Mouse (Mus musculus): ENCODE measurements around the gene Tcp11l2.

Gene Tcp11l2

DNA sequence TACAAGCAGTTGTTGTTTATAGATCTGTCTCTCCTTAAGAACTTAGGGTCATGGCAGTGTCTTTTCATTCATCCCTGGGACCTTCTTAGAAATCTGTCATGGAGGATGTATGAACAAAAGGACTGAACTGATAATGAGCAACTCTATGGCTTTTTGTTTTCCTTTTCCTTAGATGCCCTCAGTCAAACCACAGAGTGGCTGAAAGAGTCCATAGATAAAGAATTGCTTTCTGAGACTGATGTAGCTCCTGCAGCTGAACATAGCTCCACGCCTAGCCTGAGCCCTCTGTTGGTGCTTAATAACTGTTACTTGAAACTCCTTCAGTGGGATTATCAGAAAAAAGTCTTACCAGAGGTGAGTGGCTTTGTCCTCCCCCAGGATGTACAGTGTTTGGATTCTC lies 27.9 kb downstream of the Tcp11l2 start:
- DNase-seq: no peak

DNA sequence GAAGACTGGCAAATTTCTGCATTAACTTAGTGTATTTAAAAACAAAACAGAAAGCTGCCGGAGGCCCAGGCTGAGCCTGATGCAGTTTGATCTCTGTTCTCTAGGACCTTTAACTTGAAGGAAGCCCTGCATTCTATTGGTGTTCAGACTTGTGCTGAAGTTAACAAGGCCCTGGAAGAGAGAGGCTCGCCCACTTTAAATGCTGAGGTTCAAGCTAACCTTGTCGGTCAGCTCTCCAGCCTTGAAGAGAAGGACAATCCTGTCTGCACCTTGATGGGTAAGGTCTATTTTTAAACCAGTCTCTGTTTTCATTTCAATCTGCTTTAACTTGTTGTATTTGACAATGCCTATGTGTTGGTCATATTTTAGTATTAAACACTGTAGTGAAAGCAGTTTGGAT lies 31.9 kb downstream of the Tcp11l2 start:
- DNase-seq: no peak

DNA sequence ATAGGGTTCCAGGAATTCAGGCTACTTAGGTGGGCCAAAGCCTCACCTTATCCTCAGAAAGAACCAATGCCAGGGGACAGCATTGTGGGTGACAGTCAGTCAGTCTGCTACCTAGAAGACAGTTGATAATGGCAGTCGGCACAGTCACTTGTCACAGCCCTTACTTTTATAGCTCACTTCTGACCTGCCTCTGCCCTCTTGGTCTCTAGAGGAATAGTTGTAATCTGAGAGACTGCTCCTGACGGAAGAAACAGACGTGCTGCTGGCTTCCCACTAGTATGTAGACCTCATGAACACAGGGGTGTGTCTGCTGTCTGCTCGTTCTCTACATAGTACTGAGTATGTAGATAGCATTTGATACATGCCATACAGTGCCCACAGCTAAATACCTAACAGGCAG lies 33.9 kb downstream of the Tcp11l2 start:
- no peak for DNase-seq

DNA sequence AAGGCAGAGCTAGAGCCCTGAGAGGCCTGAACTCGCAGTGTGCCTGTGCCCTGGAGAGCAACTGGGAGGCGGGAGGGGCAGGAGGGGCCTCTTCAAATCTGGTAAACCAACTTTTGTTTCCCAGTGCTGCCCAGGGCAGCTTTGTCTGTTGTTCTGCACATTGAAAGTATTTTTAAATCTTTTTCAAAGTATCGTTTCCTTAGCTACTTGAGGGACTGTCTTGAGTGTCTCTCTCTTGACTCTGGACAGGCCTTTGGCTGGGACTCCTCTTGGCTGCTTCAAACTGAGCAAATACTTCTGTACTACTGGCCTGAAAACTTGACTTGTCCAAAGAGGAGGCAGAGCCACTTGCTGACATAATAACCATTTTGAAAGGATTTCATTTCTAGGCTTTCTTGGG lies 34.4 kb downstream of the Tcp11l2 start:
- DNase-seq: no peak

DNA sequence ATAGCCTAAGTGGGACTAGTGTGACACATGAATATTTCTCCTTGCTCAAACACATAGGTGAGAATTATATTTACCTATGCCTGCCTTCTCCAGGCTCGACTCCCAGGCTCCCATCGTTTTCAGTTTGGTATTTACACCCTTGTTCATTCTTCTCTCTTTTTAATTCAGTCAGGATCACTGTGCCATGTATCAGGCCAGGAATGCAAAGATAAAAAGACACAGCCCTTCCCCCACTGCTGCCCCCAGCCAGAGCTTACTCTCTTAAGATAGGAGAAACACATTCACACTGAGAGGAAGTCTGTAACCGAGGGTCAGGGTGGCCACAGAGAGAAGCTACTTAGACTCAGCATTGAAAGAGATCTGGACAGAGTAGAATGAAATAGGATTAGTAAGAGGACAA lies 35.2 kb downstream of the Tcp11l2 start:
- no peak for DNase-seq

DNA sequence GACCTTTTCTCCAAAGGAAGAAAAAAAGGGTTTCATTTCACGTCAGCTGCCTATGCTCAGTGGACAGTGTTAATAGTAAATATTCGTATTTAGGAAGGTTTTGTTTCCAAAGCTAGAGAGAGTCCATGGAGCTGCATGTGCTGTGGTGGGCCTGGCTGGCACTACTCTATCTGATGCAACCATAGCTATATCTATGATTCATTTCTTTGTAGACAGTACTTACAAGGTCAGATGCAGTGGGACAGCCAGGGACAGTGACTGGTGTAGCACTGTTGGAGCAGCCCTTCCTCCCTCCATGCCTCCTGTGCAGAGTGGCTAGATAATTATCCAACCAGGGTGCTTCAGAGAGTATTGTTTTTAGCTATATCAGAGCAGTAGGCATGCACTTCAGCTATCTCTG lies 35.9 kb downstream of the Tcp11l2 start:
- no peak for DNase-seq

DNA sequence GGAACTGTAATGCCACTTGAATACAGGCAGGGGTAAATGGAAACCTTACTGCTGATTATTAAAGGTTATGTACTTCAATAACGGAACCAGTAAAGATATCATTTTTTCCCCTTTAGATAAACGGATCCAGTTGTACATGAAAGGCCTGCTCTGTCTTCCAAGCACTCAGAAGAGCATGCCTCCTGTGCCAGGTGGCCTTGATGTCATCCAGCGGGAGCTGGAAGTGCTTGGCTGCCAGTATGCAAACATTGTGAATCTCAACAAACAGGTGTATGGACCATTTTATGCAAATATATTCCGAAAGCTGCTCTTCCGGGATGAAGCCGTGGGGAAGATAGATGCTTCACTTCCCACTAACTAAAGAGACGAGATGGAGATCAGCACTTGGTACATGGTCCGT lies 36.9 kb downstream of the Tcp11l2 start:
- DNase-seq: no peak

DNA sequence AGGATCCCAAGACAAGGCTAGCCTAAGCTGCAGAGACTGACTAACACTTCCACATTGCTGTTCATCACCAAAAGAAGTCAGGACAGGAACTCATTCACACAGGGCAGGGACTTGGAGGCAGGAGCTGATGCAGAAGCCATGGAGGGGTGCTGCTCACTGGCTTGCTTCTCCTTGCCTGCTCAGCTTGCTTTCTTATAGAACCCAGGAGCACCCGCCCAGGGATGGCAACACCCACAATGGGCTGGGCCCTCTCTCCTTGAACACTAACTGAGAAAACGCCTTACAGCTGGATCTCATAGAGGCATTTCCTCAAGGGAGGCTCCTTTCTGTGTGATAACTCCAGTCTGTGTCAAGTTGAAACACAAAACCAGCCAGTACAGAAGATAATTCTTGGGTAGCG lies 38.6 kb downstream of the Tcp11l2 start:
- no peak for DNase-seq

DNA sequence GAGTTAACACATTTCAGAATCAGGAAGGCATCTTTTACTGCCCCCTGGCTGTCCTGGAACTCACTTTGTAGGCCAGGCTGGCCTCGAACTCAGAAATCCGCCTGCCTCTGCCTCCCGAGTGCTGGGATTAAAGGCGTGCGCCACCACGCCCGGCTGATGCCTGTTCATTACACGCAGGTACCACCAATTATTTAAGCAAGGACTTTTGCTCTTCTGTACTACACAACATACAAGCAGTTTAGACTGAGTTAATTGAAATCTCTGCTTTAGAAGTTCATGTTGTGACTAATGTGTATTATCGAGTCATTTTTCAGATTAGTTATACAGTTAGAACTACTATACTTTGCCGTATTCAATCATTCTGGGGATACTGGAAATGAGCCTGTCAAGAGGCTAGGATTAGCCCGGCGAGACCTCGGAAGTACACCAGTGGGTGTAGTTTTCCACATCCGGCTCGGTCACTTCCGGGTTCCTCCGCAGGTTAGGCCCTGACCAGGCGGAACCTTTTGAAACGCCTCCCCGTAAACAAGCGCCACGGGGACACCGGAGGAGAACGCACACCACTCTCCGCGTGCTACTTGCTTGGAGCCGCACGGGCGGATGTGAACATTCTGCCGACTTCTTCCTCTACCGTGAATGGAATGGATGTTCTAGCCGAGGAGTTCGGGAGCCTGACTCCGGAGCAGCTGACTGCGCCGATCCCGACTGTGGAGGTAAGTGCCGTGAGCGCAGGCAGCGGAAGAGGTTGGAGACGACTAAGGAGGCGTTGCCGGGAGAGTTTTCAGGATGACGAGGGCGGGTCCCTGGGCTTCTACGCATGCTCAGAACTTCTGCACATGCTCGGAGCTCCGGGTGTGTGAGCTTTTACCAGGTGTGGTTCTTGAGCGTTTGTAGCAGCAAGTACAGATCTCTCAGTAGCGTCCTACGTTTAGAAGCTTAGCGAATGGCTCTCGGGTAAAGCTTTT lies 45.7 kb downstream of the Tcp11l2 start, which contains the start of gene Polr3b:
Gene Polr3b (plus strand): TSS at position 467 of the 965 bp plus-strand sequence.
- peak; percentile 82 to 86 for DNase-seq

DNA sequence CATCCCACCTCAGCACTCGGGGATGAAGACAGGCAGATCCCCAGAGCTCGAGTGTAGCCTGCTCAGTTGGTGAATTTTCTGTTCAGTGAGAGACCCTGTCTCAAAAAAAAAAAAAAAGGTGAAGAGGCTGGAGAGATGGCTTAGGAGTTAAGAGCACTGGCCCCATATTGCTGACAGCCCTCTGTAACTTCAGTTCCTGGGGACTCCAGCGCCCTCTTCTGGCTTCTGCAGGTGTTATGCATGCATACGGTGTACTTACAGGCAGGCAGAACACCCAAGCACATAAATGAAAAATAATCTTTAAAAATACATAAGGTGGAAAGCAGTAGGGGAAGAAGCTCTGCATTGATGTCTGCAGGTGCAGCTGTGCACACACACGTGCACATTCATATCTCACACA lies 54.8 kb downstream of the Tcp11l2 start:
- peak in 1 of 2 experiments; percentile 36 for DNase-seq

DNA sequence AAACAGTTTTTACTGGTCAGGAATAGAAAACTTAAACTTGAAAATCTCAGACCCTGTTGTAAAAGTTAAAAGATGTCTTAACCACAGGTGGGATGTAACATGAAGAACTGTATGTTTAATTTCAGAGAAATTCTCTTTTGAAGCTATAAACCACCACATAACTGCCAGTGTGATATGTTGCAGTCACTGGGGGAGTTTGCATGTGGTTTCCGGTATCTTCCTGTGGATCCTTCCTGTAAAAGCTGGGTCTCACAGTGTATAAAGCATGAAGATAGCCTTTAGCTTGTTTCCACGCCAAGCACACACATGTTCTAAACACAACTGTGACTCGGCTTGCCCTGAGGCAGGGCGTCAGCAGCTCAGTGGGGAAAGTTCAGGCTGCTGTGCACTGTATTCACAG lies 55.6 kb downstream of the Tcp11l2 start:
- DNase-seq: no peak

DNA sequence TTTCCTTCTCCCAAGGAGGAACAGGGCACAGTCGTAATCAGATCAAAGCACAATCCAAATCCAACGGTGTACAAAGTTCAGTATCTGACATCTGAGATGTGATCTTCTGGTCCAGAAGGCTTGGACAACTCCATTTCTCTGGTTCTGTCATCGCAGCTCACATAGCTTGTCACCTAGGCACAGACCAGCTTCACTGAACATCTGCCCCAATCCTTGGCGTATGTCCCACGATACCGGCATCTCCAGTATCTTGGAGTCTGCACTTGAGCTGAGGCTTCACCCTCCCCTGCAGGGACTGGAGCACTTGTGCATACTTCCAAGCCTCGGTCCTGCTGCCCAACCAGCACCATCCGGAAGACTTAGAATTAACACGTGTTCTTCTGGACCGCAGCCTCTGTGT lies 60.2 kb downstream of the Tcp11l2 start:
- no peak for DNase-seq

DNA sequence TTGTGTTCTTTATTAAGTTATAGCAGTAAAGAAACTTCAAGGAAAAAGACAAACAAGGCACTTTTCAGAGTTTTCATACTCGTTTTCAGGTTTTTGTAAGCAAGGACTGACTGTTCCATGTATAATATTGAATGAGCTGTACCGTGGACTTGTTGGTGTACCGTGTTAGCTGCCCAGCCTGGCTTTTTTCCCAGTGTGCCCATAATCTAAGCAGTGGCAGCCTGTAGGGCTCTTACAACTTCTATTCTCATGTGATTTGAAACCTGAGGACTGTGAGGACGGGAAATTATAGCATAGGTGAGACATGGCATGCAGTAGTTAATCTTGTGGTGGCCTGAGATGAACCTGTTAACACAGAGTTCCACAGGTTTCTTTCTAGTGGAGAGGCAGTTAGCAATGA lies 62.0 kb downstream of the Tcp11l2 start:
- DNase-seq: no peak

DNA sequence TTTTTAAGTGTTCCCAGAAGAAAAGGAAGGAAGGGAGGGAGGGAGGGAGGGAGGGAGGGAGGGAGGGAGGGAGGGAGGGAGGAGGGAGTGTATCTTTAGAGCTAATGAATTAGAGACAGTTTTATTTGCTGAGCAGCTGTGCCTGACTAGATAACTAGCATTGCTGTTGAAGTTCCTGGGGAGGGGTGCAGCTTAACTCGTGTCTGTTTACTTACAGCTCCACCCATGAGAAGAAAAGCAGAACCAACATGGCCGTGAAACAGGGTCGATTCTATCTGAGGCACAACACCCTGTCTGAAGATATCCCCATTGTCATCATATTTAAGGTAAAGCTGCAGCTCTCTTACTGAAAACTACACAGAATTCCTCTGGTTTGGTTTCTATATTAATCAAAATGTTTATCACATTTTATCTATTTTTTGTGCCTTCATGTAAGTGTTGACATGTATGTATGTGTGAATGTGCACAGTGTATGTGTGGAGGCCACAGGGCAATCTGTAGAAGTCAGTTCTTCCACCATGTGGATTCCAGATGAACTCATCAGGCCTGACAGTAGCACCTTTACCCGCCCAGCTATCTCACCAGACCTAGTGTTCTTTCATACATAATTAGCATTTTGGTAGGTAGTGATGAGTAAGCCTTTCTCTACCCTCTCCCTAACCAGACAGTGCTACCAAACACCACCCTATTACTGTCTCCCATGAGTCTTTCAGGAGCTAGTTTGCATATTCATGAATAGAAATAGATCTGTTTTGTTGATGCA lies 63.3 kb downstream of the Tcp11l2 start:
- no peak for DNase-seq

DNA sequence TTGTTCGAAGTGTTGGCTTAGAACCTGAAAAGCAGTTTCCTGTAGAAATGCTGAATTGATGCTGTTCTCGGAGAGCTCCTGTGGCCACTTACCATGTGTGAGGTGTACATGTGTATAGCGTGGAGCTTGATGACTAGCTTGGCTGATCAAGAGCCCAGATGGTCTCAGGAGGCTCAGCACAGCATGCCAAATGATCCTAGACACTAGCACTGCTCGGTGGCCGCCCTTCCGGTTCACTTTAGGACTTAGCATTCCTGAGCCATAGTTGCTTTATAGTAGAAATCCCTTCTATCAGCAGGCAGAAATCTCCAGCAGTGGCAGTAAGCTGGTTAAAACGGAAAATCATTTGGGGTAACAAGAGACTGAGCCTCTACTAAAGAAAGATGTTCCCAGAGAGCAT lies 64.4 kb downstream of the Tcp11l2 start:
- DNase-seq: no peak

DNA sequence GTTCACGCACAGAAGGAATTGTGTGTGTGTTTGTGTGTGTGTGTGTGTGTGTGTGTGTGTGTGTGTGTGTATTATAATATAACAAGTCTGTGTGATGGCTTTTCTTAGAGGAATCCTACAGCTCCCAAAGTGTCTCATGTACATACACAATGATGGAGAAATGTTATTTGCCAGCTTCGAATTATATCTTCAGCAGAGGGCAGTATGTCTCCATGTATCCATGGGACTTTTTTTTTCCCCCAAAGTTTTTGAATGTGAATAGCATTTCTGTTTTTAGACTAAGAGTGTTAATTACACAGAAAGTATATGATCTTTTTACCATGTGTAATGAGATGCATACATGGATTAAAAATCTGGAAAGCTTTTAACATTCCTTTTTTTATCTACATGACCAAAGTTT lies 65.2 kb downstream of the Tcp11l2 start:
- DNase-seq: no peak

DNA sequence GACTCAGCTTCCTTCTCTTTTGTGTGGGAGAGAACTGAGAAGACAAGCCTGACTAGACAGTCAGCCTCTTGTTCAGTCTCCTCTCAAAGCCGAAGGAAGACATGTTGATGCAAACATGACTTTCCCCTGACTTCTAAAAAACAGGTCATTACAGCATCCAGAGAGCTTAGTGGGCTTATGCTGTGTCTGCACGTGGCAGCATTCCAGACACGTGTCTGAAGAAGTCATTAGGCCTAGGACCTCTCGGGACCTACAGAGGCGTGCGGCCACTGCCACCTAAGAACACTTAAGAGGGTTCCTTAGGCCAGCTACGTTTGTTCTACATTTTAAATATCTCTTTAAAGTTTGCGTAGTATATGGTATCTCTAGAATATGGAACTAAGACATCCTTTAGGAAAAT lies 69.5 kb downstream of the Tcp11l2 start:
- no peak for DNase-seq

DNA sequence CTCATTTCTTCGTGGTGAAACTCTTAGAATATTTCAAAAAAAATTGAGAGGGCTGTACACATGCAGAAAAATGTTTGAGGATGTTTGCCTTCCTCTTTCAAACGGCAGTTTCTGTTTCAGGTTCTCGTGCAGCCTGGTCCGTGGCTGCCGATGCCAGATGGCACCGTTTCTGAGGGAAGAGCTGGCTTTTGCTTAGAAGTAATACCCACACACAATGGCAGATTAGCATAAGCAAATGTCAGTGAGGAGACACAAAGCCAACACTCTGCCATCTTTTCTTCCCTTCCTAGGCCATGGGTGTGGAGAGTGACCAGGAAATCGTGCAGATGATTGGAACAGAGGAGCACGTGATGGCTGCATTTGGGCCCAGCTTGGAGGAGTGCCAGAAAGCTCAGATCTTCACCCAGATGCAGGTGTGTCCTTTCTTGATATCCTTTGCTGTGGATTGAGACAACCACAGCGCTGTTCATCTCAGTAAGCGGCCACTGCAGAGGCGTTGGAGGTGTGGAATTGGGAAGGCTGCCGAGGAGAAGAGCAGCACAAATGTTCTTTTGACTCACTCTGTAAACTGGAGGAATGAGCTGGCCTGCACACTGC lies 70.2 kb downstream of the Tcp11l2 start:
- peak; percentile 31 to 48 for DNase-seq

DNA sequence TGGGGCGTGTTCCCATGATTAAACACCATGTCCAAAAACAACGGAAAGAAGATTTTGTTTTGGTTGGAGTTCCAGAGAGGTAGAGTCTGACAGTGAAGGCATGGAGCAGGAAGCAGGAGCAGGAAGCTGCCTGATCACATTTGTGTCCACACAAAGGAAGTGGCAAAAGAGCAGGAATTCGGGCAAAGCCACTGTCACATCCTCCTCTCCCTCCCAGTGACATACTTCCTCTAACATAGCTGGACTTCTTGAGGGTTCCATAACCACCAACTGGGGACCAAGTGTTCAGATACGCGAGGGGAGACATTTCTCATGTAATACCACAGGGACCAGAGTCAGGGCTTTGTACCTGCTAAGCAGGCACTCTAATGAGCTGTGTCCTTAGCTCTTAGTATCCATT lies 70.8 kb downstream of the Tcp11l2 start:
- no peak for DNase-seq

DNA sequence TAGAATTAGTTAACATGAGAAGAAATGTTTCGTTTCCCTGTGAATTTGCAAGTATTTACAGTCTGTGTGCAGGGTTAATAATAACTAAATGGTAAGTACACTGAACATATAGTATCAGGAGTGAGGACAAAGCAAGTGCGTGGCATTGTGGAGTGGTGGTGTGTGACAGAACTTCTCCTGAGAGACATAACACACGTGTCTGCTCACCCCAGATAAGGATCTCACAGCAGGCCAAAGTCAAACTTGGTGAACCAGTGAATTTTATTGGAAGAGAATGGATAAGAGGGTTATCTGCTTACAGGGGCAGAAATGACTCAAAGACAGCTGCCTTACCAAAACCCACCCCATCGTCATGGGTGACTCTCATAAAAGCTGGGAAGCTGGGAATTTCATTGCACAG lies 72.5 kb downstream of the Tcp11l2 start:
- DNase-seq: no peak

DNA sequence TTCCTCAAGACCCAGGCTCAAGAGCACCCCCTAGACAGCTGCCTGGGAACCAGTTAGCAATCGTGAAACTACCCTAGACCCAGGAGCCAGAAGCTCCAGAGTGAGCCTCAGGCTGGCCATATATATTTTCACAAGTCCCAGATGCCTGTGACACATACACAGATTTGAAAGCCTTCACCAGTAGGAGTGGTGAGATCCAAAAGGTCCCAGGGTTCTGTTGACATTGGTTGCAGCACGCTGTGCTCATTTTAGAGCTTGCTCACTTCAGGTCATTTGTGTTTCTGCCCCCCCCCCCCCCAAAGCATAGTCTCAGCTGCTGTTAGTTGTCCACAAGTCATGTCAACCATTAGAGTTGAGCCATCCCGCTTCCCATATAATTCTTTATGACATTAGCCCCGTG lies 77.6 kb downstream of the Tcp11l2 start:
- DNase-seq: no peak

DNA sequence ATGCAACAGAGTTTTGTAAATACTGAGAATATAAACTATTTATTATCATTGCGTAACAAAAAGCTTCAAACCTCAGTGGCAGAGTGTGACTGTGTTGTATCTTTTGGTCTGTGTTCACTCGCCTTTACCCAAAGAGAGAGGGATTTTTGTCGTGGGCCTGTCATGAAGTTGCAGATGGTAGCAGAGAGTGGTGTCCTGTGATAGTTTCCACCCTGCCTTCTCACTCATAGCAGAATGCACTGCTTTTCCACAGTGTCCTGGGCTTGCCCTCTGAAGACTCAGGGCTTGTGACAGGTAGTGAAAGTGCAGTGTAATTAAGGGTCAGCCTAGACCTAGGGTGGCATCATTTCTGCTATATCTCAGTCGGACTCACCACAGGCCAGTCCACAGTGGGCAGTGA lies 78.3 kb downstream of the Tcp11l2 start:
- DNase-seq: no peak

DNA sequence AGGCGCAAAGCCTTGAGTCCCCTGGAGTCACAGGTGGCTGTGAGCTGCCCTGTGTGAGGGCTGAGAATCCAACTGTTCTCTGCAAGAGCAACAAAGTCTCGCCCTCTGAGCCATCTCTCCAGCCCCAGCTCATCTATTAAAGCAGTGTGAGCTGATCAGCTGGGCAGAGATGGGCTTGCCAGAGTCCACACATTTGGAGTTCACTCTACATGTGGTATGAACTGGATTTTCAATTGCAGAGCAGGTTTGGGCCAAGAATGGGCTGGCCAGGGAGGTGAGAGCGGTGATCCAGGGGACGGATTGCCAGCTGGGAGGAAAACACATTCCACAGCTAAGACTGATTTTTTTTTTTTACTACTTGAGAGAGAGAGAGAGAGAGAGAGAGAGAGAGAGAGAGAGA lies 80.2 kb downstream of the Tcp11l2 start:
- no peak for DNase-seq

Data from spleen, adult 18-20 months (tissue).